Mouse (Mus musculus) heart, adult 8-10 months (tissue): ENCODE measurements at regions not wholly inside any gene's neighbourhood (a gene's known extent, or its start where the extent isn't known, plus 50 kb on each side); places are given as distances from the start of the nearest gene placed in this dataset.
"Not testable (repeated sequence)": the region's sequence is repeated elsewhere in the genome, so short reads cannot be mapped to it uniquely, and the experiment has no call there.

ENCODE experiments used
- DNase-seq: peaks from one replicate; pipeline ENCODE4 v3.0.0; 2022; ENCODE audit warnings: low spot score

DNA sequence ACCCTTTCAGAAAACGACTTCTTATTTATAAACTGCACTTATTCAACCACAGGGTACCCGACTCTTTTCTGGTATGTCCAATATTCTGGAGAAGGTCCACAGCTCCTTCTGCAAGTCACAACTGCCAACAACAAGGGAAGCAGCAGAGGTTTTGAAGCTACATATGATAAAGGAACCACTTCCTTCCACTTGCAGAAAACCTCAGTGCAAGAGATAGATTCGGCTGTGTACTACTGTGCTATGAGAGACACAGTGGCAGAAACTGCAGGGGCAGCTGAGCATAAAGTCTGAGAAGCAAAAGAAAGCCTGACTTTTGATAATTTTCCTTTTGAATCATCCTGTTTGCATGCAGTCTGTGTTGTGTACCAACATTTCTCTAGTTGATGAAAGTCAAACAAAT is 823.8 kb downstream of the Dad1 start:
- DNase-seq: not testable (repeated sequence)

DNA sequence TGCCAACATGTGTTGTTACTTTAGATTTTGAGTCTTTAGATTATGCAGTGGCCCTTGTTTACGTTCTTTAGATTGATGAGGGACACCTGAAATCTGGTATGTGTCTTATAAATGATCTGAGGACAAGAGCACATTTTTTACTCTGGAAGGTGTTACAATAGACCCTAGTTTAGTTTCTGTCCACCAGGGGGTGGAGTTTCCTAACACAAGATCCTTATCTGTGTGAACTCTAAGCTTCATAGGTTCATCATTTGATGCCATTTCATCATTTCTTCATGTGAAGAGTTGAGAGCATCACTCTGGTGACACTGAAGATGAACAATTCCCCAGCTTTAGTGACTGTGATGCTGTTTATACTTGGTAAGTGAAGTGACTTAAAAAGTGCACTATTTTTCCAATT is 825.5 kb downstream of the Dad1 start:
- DNase-seq: not testable (repeated sequence)

DNA sequence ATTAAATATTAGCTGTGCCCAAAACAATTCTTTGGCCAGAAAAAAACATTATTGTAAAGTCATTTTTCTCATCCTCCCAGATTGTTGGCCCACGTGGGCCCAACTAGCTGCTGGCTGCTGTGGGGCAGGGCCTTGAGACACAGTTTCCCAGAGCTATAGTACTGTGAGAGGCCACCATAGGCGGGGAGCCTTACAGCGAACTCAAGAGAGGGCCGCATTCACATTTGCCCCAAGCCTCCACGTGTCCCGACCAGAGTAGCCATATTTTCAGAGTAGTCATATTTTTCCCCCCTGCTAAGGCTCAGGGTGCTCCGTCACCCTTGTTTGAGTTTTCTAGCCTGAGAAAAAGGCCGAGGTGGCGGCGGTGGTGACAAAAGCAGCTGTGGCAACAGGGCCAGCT is 826.3 kb downstream of the Dad1 start:
- not testable (repeated sequence) for DNase-seq

DNA sequence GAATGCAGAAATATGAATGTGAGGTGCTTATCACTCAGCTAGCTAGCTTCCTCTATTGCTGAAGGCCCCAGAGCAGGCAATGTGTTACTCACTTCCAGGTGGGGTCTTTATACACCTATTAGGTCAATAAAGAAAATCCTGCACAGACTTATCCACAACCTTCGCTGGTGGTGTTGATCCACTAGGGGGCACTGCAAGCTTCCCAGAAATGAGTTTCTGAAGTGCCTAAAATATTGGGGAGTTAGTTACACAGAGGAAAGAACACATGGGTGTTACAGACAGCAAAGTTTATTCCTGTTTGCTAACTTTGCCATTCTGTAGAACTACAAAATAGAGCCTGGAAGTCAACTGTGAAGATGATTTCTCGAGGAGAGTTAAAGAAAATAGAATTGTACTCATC is 836.9 kb downstream of the Dad1 start:
- not testable (repeated sequence) for DNase-seq

DNA sequence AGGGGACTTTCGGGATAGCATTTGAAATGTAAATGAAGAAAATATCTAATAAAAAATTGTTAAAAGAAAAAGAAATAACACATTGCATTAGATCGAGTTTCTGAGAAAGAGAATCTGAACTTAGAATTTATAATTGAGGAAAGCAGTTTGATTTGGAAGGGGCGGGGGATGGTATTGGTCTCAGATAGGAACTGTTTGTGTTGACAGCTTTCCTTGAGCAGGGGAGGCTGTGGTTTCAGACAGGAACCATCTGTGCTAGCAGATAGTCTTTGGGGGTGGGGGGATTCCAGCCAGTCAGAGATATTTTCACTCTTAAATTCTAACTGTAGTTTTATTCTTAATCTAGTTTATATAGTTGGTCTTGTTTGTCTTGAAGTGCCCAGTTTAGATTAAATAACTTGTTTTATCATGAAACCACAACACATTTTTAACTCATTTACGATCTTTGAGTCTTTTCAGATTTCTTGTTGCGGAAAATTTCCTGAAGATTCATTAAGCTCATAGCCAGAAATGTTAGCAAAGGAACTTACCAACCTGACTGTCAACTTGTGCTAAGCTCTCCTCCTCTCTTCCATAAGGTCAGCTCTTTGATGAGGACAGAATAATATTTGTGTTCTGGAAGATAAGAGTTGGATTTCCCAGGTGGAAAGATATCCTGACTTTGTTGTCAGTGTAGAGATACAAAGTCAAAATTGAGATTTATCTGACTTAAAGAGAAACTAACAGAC is 846.2 kb downstream of the Dad1 start:
- not testable (repeated sequence) for DNase-seq

DNA sequence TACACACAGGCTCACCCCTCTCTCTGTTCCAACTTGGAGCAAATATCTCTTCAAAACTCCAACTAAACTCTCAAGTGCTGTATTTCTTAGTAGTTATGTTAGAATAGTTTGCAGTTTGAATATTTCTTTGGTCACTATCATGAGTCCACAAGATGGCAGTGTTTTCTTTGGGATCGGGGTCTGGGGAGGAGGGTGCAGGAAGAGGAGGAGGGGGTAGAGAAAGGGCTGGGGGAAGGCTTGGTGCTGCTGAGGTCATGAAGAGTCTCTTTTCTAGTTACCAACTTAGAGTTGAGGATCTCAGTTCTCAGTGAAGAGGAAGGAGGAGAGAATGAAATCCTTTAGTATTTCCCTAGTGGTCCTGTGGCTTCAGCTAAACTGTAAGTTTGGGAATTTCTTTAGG is 863.6 kb downstream of the Dad1 start:
- DNase-seq: not testable (repeated sequence)

DNA sequence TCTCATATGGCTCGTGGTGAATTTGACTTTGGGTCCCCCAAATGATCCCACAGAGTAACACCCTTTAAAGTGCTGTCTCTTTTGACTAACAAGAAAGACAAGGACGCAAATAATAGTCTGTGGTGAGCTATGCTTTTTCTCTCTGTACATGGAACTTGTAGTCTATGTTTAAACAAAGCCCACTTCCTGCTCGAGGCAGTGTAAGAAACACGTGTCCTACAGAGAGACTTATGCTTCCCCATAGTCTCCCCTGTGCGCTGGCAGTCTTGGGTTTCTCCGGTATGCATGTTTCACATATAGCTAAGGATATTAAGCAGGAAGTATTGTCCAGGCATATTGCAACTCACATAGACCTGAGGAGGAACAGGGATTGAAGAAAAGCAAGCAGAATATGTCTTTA is 879.0 kb upstream of the Olfr1507 start:
- DNase-seq: not testable (repeated sequence)

DNA sequence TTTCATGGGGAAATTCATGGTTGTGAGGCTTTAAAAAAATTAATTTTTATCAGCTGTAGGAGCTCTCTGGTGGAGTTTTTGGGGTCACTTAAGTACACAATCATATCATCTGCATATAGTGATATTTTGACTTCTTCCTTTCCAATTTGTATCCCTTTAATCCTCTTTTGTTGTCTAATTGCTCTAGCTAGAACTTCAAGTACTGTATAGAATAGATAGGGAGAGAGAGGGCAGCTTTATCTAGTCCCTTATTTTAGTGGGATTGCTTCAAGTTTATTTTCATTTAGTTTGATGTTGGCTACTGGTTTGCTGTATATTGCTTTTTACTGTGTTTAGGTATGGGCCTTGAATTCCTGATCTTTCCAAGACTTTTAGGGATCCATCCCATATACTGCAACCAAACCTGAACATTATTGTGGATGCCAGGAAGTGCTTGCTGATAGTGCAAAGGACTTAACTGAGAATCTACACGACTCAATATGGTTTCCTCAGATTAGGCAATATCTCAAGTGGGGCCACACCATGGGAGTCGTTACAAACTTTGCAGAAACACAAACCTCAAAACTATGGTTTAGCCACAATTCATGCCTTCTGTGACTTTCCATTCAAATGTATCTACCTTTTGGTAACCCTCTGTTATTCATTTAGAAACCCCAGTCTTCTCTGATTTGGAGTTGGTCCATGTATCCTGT is 878.4 kb upstream of the Olfr1507 start:
- not testable (repeated sequence) for DNase-seq

DNA sequence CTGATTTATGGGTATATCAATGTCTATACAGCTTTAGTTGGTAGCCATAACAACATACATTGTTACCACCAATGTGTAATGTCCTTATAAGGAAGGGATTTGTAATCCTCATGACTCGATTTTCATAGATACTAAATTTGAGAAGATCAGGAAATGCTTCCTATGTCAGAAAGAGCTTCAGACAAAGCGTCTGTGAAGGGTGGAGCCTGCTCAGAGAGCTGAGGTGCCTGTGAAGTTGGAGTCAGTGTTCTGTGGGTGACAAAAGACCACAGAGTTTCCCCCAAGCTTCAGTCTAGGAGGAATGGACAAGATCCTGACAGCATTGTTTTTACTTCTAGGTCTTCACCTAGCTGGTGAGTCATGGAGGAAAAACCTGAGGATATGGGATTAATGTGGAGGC is 874.2 kb upstream of the Olfr1507 start:
- DNase-seq: no peak

DNA sequence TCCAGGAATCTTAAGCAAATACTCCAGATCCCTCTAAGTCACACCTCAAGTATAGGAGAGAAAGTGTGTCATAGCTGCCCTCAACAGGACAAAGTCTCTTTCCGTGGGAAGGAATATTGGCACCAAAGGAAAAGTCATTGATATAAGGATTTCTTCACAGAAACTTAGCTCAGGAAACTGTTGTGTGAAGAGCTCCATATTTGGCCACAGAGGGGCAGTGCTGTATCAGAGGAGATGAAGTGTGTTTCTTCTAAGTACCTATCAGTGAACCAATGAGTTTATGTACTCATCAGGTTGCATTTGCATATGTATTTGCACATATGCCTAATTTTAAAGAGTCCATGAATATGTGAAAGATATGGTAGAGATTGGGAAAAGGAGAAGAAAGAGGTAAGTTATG is 871.9 kb upstream of the Olfr1507 start:
- not testable (repeated sequence) for DNase-seq

DNA sequence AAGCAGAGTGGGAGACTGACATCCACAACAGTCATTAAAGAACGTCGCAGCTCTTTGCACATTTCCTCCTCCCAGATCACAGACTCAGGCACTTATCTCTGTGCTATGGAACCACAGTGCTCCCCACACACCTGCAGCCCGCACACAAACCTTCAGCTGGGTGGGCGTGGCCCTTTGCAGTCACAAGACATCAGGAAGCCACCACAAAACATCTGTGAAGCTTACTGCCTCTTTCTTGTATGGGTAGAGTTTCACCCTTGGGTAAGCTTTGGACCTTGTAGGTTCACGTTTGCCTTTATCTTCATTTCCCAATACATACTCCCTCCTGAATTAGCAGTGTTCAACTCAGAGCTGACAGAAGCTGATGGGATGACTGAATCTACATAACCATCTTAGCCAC is 868.4 kb upstream of the Olfr1507 start:
- DNase-seq: not testable (repeated sequence)

DNA sequence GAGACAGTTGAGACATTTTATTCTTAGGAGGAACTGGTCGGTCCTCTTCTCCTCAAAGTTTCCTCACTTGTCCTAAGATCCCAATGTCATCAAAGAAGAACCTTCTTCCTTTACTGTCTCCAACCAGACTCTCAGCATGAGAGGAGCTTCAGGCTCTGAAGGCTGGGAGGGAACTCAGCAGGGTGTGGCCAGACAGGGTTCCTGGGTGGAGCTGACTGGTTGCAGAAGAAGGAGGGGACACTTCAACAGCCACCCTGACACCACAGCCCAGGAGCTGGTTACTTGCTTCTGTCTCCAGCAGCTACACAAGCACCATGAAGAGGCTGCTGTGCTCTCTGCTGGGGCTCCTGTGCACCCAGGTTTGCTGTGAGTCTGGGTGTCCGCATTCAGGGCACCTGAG is 866.5 kb upstream of the Olfr1507 start:
- not testable (repeated sequence) for DNase-seq

DNA sequence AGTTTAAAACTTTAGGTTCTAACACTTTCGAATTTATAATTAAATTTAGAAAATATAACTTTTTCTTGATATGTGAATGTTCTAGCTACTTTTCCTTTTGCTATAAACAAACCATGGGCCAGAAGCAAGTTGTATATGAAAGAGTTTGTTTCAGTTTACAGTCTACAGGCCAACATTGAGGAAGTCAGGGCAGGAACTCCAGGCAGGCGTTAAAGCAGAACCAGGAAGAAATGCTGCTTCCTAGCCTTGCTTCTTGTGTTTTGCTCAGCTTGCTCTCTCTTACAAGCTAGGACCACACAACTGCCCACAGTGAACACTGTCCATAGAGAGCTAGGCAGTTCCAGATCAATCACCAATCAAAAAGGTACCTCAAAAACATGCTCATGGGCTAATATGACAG is 861.9 kb upstream of the Olfr1507 start:
- not testable (repeated sequence) for DNase-seq

DNA sequence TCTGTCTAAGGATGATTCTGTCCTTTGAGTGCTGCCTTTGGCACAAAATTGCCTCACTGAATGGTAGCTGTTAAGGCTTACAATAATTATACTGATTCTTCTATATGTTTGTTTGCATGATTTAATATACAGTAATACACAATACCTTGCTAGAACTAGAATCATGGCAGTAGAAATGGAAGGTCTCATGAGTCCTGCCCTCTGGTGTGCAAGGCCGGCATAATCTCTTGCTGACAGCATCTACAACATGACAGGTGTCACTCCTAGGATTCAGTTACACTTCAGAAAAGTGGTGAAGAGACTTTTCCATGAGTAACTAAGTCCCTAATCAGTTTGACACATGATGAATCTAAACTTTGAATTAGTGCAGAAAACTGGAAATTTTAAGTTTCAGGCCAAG is 861.2 kb upstream of the Olfr1507 start:
- DNase-seq: not testable (repeated sequence)

DNA sequence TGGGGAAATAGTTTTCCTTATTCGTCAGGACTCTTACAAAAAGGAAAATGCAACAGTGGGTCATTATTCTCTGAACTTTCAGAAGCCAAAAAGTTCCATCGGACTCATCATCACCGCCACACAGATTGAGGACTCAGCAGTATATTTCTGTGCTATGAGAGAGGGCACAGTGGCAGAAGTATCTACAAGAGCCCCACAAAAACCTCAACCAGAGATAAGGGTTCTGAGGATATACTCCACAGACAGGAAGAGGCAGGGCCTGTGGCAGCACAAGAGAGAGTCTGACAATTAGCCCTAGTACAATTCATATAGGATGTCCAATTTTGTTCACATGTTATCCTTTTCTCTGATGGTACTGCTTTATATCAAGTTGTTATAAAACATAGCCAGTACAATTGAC is 855.9 kb upstream of the Olfr1507 start:
- not testable (repeated sequence) for DNase-seq

DNA sequence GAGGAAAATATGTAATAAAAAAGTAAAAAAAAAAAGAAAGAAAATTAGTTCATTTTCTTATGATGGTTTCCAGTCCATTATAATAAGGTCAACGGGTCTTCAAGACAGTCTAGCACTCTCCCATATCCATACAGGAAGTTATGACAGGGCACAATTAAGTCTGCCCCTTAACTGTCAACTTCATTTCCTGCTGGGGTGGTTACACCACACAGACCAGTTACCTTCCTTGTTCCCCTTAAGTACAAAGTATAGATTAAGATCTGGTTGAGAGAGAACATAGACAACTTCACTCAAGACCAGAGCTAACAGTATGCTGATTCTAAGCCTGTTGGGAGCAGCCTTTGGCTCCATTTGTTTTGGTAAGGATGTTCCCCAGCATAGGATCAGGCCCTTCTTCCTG is 855.2 kb upstream of the Olfr1507 start:
- DNase-seq: not testable (repeated sequence)

DNA sequence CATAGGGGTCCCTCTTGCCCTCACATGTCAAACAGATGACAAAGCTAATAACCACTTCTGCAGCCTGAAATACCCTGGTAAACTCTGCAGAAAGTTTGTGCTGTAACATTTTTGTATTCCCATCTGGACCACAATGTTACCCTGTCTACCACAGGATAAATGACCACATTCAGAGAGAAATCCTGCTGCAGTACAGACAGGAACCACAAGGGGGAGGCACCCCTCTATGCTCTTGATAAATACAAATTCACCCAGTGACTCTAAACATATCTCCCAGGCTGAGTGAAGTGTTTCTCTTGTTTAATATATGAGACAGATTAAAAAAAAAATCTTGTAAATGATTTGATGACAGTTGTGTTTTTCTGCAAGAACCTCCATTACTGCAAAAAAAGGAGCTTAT is 853.6 kb upstream of the Olfr1507 start:
- DNase-seq: not testable (repeated sequence)

DNA sequence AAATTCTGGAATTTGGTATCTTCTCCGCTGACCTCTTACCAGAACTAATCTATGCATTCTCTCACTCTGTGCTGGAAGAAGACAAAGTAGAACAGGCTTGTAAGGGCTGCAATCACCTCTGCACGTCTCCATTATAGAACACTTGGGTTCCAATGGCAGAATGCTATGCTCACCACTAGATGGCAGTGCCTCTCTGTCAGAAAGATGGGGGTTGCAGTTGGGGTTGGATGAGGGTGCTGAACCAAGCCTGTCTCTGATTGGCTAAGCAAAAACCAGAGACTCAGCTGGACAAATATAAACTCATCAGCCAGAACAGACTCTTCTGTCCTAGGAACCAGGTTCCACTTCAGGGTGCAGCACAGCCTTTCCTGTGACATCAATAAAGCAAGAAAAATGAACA is 850.0 kb upstream of the Olfr1507 start:
- not testable (repeated sequence) for DNase-seq

DNA sequence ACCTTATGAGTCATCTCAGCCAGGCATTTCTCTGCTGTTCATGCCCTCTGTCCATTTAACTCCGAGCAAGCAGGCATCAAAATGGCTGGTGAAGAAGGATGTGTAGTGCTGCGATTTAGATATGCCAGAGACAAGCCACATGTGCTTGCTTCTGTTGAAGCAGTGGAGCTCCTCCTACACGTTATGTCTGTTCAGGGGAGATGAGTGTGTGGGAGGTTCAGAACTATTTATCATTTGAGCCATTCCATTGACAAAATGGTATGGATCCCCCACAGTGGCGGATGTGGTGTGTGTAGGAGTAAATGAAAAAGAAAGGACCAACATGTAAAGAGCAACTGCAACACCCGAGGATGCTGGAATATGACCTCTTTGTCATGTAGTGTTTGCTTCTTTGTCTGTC is 848.3 kb upstream of the Olfr1507 start:
- not testable (repeated sequence) for DNase-seq

DNA sequence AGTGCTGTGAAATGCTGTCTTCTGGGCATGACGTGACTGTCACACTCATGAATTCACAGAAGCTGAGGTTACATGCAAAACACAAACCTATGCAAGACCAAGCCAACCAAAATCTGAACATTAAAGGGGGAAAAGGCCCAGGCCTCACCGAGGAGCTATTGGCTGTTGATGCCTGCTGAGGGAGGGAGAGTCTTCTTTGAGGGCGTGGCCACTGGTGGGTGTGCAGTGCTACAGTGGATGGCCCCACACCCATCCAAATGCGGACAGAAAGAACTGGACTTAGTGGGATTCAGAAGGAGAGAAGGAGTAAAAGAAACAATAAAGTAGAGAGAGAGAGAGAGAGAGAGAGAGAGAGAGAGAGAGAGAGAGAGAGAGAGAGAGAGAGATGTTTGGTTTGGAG is 843.6 kb upstream of the Olfr1507 start:
- not testable (repeated sequence) for DNase-seq

DNA sequence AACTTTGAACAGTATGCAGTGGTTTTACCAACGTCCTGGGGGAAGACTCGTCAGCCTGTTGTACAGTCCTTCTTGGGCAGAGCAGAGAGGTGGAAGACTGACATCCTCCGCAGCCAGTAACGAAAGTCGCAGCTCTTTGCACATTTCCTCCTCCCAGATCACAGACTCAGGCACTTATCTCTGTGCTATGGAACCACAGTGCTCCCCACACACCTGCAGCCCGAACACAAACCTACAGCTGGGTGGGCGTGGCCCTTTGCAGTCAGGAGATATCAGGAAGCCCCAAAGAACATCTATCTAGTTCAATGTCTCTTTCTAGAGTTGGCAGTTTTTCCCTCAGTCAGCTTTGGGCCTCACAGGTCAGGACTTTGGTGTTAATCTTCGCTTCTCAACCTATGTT is 841.9 kb upstream of the Olfr1507 start:
- DNase-seq: not testable (repeated sequence)

DNA sequence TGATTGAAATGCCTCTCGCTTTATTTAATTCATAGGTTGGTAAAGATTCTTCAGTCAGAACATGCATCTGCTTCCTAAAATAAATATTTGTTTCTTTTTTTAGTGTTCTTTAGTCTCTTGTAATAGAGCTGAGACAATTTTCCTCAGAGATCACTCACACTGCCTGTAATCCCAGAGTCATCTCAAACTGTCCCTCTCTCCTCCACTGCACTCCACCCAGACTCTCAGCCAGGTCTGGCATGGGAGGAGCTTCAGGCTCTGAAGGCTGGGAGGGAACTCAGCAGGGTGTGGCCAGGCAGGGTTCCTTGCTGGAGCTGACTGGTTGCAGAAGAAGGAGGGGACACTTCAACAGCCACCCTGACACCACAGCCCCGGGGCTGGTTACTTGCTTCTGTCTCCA is 841.2 kb upstream of the Olfr1507 start:
- DNase-seq: not testable (repeated sequence)

DNA sequence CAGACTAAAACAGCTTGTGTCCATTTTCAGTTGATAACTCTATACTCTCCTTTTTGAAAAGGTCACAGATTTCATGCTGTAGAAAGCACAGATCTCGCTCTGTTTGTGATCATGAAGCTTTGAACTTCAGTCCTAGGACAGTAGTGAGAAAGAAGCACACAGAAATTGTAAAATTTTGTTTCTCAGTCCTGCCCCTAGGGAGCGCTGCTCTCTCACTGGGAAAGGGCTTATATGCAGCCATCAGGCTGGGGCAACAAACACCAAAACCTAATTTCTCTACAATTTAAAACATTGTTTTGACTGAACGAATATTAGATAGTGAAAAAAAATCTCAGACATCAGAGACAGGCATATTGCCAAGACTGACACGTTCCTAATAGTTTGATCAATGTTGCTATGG is 838.9 kb upstream of the Olfr1507 start:
- DNase-seq: not testable (repeated sequence)
